Mouse (Mus musculus) v-Abl transformed pro-B cells (cell line): ENCODE measurements around the gene Arl15.

Experiments
- in situ Hi-C, 2 experiments: fragments of 400-800 bp; cut with MboI; formaldehyde crosslinking; loops; one replicate each; pipeline ENCODE4 v1.15.1; 2025; ENCODE audit not compliant: unreplicated experiment in 2 of 2

Gene Arl15

DNA sequence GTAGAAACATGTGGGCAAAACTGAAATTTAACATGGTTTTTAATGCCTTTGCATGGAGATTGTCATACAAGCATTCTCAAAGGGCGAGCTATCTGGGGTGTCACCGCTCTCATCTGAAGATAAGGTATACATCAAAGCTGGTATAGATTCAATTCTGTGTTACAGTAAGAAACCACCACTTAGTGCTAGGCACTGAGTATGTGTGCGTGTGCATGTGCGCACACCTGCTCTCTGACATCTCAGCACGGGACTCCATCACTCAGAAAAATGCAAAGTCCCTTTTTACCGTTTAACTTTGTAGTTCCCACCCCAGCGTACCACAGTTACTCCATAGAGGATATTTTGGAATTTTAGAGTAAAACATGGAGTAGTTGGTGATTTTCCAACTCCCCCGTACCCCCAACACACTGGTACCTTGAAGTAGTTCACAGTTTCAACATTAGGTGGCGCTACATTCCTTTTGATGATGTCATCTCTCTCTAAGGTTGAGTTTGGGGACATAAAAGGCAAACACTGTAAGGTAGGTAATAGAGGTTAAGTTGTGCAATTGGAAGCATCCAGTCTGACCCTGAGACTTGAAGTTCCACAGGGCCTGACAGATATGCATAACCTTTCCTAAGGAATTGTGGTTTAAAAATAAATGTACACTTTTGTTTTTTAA lies 281.5 kb downstream of the Arl15 start:
- in situ Hi-C loops, result loop anchor here in 1 of 2 experiments (25.0 kb wide), 1 partner anchor 711 kb away; no protein-coding TSS in a partner anchor

- in situ Hi-C loops, result loop anchor here in 1 of 2 experiments (25.0 kb wide), 1 partner anchor 710 kb away; no protein-coding TSS in a partner anchor
These were observed 282.9 kb downstream of the Arl15 start for GRCm38 (mm10) chr13:114077181-114077580.

- in situ Hi-C loops, result loop anchor here in 1 of 2 experiments (25.0 kb wide), 1 partner anchor 710 kb away; no protein-coding TSS in a partner anchor
These were observed 283.4 kb downstream of the Arl15 start for GRCm38 (mm10) chr13:114077584-114078270.

GRCm38 (mm10) chr13:114078851-114079250 lies 284.5 kb downstream of the Arl15 start:
- in situ Hi-C loops, result loop anchor here in 1 of 2 experiments (25.0 kb wide), 1 partner anchor 708 kb away; no protein-coding TSS in a partner anchor

- in situ Hi-C loops, result loop anchor here in 1 of 2 experiments (25.0 kb wide), 1 partner anchor 708 kb away; no protein-coding TSS in a partner anchor
These were observed 285.4 kb downstream of the Arl15 start for GRCm38 (mm10) chr13:114079751-114080150.

DNA sequence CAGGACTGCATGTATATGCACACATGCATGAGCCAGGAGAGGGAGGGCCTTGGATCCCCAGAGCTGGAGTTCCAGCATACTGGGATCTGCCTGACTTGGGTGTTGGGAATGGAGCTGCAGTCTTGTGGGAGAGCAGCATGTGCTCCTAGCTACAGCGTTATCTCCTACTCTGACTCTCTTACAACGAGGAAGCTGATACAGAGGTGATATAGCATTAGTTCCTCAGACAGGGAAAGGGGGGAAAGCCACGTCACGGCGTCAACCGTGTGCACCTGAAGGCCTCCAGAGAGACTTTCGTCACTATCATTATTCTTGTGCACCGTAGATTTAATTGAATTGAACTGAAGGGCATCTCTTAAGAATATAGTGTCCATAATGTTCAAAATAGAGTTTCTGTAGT lies 286.2 kb downstream of the Arl15 start:
- in situ Hi-C loops, result loop anchor here in 1 of 2 experiments (25.0 kb wide), 1 partner anchor 707 kb away; no protein-coding TSS in a partner anchor

DNA sequence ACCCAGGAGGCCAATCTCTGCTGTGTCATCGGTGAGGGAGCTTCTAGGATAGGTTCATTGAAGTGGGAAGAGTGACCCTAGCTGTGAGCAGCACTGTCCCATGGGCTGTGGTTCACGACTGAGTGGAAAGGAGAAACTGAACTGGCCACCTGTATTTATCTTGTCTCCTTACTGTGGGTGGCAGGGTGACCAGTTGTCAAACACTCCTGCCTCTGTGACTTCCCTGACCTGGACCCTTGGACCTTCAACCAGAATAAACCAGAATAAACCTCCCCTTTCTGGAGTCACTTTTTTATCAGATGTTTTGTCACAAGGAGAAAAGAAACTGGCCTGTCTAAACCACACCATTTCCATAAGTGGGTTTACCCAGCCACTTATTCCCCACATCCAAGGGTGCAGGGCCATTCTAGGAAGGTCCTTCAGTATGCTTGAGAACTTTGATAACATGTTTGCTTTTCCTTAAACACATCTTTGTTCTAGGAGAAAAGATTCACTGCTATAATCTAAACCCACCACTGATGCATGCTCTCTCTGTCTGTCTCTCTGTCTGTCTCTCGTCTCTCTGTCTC lies 289.3 kb downstream of the Arl15 start:
- in situ Hi-C loops, result loop anchor here in 1 of 2 experiments (25.0 kb wide), 1 partner anchor 704 kb away; no protein-coding TSS in a partner anchor

GRCm38 (mm10) chr13:114085442-114085841 lies 291.1 kb downstream of the Arl15 start:
- in situ Hi-C loops, result loop anchor here in 1 of 2 experiments (25.0 kb wide), 1 partner anchor 702 kb away; no protein-coding TSS in a partner anchor

GRCm38 (mm10) chr13:114086325-114086724 lies 292.0 kb downstream of the Arl15 start:
- in situ Hi-C loops, result loop anchor here in 1 of 2 experiments (25.0 kb wide), 1 partner anchor 701 kb away; no protein-coding TSS in a partner anchor

- in situ Hi-C loops, result loop anchor here in 1 of 2 experiments (25.0 kb wide), 1 partner anchor 700 kb away; no protein-coding TSS in a partner anchor
These were observed 292.5 kb downstream of the Arl15 start for GRCm38 (mm10) chr13:114086801-114087200.

DNA sequence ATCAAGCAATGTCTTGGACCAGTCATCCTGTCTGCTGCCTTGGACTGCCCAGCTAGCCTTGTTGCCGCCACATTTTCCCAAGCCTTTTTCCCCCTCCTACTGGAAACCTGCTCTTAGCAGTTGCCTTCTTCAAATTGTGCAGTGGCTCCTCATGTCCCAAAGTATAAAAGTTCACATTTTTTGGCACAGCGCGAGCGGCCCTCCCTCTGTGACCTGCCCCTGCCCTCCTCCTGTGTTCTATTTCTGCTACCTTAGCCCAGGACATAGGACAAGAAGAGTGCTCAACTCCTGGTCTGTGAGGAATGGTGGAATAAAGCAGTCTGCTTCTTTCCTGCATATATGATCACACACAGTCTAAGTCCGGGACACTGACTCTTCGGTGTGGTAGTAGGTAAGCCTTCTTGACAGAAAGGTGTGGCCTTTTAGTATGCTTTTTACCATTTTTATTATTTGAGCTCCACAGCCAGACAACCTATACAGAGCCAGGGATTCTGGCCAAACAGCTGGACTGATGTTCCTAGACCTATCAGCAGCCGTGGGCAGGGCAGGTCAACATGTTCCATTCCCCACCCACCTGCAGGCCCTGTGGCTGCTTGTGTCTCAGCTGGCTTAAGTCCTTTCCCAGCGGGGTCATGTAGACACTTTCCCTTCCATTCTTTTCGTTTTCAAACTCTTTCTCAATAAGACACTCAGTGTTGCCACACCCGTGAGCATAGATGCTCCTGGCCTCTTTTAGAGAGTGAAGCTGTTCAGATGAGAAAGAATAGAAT lies 293.6 kb downstream of the Arl15 start:
- in situ Hi-C loops, result loop anchor here in 1 of 2 experiments (25.0 kb wide), 1 partner anchor 699 kb away; no protein-coding TSS in a partner anchor

- in situ Hi-C loops, result loop anchor here in 1 of 2 experiments (25.0 kb wide), 1 partner anchor 697 kb away; no protein-coding TSS in a partner anchor
These were observed 296.5 kb downstream of the Arl15 start for GRCm38 (mm10) chr13:114090786-114091185.

DNA sequence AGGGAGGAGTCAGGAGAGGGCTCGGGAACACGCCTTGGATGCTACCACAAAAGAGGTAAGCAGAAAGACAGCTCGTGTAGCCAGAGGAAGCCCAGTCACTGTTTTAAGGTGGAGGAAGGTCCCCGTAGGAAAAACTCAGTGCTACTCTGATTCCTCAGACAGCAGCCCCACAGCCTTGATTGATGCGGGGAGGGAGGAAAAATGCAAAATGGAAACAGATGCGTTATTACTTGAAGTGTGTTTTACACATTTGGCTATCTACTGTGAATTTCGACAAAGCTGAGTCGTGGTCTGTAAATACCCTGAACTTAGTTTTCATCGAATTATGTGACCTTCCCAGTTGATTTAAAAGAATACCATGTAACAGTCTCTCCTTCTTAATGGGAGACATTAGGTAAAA lies 296.9 kb downstream of the Arl15 start:
- in situ Hi-C loops, result loop anchor here in 1 of 2 experiments (25.0 kb wide), 1 partner anchor 696 kb away; no protein-coding TSS in a partner anchor

GRCm38 (mm10) chr13:114094151-114094875 lies 300.0 kb downstream of the Arl15 start:
- in situ Hi-C loops, result loop anchor here in 1 of 2 experiments (25.0 kb wide), 1 partner anchor 693 kb away; no protein-coding TSS in a partner anchor

- in situ Hi-C loops, result loop anchor here in 1 of 2 experiments (25.0 kb wide), 1 partner anchor 692 kb away; no protein-coding TSS in a partner anchor
These were observed 301.1 kb downstream of the Arl15 start for GRCm38 (mm10) chr13:114095440-114095839.

DNA sequence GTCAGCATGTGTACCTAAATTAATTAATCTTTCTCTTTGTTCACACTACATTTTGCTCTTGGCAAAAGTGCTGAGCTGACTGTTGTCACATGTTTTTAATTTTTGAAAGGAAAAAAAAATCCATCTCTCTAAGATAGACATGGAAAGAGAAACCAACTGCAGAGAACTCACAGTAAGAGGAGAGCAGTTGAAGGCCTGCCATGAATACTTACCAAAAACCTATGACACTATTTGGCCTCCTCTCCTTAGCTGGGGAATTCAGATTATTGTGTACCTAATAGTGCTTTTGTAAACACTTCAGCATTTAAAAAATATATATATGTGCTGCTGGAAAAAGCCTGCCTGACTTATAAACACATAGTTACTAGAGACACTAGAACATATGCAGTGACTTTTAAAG lies 302.1 kb downstream of the Arl15 start:
- in situ Hi-C loops, result loop anchor here in 1 of 2 experiments (25.0 kb wide), 1 partner anchor 691 kb away; no protein-coding TSS in a partner anchor

DNA sequence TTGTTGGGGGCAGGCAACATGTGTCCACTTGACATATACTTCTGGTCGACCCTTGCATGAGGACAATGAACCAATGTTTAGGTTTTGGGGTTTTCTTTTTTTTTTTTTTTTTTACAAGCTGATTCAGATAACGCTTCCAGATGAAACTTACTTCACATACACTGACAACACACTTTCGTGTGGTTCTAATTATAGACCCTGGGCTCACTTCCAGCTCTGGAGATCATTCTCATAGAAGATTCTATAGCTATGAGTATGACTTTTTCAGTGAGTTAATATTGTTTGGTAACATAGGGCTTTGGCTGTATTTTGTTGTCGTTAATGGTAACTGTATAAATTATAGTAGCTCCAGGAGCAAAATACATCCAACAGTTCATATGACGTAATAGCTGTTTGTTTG lies 306.9 kb downstream of the Arl15 start:
- in situ Hi-C loops, result no loop called here

DNA sequence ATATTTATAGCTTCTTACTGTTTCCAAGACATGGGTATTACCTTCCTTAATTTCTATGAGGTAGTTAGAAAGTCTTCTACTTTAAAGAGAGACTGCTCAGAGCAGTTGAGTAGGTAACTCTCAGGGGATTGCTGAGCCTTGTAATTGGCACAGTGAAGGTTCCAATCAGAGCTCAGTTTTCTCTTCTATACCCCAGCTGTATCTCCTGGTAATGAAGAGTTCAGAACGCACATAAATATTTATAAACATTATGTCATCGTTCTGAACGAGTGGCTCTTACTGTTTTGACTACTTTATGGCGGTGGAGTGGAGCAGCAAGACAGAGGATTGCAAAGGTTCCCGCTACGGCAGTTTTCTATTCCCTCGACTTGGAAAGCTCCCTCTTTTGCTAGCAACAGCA lies 311.8 kb downstream of the Arl15 start:
- in situ Hi-C loops, result no loop called here

- in situ Hi-C loops, result no loop called here
These were observed 313.2 kb downstream of the Arl15 start for GRCm38 (mm10) chr13:114107499-114107898.
